Mouse (Mus musculus) spleen, postnatal 36 days (tissue): ENCODE results near the gene Dohh.

Experiments
- DNase-seq, 2 experiments: peaks; one replicate each; pipeline ENCODE4 v3.0.0; 2022; ENCODE audit warnings: low spot score in 2 of 2, mixed read lengths in 1 of 2

Dohh gene

DNA sequence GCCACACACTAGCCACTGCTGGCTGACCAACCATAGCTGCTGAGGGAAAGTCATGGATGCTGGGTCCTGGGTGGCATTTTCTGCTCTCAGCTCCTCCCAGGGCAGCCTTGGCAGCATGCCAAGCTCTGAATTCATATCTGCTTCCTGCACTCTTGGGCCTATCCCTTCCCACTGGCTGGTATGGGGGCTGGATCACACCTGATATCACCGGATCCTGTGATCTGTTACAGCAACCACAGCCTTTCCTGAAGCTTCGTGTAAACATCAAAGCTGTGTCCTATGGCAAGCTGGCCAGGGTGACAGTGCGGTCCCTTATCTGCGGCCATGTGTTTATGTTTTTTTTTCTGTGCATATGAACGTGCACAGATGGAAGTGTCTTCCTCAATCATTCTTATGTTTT, 2.2 kb upstream of the Dohh start:
- DNase-seq = peak; percentile 74 to 88

DNA sequence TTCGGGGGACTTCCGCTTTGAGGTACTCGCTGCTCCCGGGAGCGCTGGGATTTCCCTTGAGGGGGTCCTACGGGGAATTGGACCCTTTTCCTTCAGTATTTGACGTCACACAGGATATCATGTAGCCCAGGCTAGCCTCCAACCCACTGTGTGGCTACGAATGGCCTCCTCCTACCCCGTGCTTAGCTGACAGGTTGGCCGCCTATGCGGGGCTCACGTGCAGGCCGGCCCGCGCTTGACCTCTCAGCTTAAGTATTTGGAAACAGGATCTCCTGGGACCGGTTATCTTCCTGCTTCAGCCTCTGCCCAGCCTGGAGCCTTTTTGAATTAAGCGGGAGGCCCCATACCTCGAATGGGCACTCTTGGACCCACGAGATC, 366 bp downstream of the Dohh start:
- no peak for DNase-seq

- no peak for DNase-seq
Observed at GRCm38 (mm10) chr10:81385603-81386306, 1.5 kb downstream of the Dohh start.

DNA sequence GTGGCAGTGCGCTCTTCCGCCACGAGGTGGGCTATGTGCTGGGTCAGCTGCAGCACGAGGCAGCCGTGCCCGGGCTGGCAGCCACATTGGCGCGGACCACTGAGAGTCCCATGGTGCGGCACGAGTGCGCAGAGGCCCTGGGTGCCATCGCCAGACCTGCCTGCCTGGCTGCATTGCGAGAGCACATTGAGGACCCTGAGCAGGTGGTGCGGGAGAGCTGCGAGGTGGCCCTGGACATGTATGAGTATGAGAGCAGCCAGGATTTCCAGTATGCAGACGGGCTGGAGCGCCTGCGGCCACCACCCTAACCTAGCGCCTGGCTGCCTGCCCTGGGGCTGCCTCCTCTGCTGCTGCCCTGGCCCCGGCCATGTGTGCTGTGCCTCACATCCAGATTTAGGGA, 3.5 kb downstream of the Dohh start:
- no peak for DNase-seq

DNA sequence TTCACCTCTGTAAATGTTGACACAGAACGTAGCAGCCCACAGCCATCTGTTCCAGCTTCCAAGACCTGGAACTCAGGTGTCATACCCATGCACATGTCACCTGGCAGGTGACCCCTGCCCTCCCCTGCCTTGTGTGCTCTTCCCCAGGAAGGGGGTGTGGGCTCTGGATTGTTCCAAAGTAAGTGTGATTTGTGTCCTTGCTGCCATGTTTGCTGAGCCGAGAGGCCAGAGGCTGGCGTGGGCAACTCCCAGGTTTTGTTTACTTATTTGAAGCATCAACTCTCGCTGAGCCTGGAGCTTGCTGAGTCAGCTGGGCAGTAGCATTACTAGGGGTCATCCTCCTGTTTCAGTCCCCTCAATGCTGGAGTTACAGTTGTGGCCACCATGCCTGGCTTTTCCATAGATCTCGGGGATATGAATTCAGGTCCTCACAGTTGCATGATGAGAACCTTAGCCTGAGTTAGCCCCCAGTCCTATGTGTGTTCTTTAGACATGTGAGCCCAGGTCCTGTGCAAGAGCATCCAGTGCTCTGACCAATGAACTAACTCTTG, 4.4 kb downstream of the Dohh start, which contains the start of gene Gm48552:
Gm48552 (plus strand) TSS at position 501 of the 551 bp plus-strand sequence.
- no peak for DNase-seq

- no peak for DNase-seq
Observed at GRCm38 (mm10) chr10:81389373-81389772, 5.1 kb downstream of the Dohh start.

DNA sequence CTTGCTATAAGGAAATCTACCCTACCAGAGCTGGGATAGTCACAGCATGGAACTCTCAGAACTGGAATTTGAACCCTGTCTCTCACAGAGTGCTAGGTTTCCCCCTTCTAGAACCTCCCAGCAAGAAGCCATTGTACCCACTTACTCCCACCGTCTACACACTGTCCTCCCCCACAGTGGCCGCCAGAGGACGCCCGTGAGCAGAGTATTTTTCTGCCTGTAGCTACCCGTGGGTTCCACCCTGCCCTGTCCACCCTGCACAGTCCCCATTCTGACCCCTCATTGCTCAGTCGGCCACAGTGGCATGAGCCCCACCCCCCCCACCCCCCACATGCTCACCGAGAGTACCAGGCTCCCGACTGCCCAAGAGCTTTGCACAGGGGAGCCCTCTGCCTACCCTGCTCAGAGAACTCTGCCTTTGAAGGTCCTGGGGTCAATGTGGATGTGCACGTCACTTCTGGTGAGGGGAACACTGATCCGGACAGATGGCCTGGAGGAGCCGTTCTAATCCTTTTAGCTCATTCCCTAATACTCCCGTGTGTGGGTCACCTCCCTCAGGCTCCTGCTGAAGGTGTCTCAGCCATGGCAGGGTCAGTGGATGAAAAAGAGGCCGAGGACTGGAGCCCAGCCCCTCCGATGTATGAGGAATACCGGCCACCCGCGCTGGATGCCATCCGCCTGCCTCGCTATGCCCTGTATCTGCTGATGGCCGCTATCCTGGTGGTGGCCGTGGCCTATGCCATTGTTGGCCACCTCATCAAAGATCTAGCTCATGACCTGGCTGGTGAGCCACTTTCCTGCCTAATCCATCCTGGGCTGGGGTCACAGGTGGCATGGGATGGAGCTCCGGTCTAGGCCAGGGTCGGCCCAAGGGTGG, 5.8 kb downstream of the Dohh start:
- peak; percentile 59 to 71 for DNase-seq

GRCm38 (mm10) chr10:81390678-81390965, 6.4 kb downstream of the Dohh start:
- no peak for DNase-seq

DNA sequence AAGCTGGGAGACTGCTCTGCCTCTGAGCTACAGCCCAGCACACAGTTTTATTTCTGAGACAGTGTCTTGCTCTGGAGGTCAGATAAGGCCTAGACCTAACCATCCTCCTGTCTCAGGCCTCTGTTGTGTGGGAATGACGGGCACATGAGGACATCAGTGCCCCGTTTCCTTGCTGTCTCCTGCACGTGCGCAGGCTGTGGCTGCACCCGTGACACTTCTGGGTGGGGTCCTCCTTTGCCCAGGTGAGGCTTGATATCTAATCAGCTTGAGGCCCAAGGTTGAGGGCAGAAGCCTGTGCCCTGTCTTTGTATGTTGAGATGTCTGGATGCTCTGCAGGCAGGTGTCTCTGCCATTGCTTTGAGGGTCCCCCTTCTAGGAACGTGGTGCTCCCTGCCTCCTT, 8.0 kb downstream of the Dohh start:
- no peak for DNase-seq

- DNase-seq = no peak
Observed at GRCm38 (mm10) chr10:81392781-81393185, 8.6 kb downstream of the Dohh start, which contains the start of gene Smim24. Gene Smim24, plus strand, starts transcription at chr10:81393051.

GRCm38 (mm10) chr10:81393456-81394063, 9.3 kb downstream of the Dohh start:
- no peak for DNase-seq

GRCm38 (mm10) chr10:81395127-81395526, 10.9 kb downstream of the Dohh start:
- DNase-seq = peak; percentile 51 to 63

GRCm38 (mm10) chr10:81395865-81396264, 11.6 kb downstream of the Dohh start:
- DNase-seq = no peak

DNA sequence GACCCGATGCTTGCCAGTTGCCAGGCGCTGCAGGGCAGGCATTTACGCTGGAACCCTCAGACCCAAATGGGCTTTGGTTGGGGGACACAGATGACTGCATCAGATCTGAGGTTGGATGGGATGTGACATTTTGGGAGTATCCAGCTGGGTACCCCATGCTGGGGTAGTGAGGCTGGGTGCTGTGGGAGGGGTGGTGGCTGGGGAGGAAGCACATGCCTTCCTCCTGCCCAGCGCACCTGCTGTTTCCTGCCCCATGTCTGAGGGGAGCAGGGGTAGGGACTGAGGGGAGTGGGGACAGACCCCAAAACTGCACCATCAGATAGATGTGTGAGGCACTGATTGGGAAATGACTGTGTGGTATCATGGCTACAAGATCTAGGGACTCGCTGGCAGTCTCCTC, 12.5 kb downstream of the Dohh start:
- no peak for DNase-seq

DNA sequence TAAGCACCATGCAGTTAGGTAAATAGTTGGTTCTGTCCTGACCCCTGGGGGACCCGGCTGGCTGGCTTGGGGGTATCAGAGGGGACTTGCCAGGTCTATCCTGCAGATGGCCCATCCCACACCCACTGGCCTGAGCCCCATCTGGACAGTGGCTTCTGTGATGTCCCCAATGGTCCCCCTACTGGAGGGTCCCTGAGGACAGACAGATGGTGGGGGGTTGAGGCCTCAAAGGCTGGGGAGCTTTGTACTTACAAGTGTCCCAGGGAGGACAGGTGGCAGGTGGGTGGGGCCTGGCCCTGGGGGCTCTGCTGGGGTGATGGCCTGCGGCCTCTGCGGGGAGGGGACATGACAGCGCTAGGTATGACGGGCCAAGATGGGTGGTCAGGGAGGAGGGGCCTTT, 15.1 kb downstream of the Dohh start:
- no peak for DNase-seq

DNA sequence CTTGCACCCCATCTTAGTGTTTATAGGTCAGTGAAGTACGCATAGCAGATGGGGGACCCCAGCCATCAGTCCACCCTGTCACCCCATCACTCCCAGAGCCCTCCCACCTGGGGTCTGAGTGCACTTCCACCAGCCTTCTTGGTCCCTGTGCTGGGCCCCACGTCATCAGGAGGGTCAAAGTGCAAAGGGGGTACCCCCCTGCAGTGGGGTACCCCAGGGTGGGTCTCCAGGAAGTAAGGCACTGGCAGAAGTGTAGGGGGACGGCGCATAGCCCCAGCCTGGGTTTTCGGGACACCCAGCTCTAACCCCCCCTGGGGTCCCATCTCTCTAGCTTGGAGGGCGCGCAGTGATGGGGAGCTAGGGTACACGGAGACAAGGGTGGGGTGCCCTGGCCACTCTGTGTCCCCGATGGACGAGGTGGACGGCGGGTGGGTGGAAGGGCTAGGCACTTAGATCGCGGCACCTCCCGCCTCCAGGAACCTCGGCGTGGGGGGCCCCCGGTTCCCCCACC, 15.6 kb downstream of the Dohh start:
- no peak for DNase-seq

- DNase-seq = no peak
Observed at GRCm38 (mm10) chr10:81400371-81401204, 16.4 kb downstream of the Dohh start.

GRCm38 (mm10) chr10:81401205-81401520, 16.9 kb downstream of the Dohh start:
- DNase-seq = no peak

- DNase-seq = no peak
Observed at GRCm38 (mm10) chr10:81401521-81402226, 17.4 kb downstream of the Dohh start.

GRCm38 (mm10) chr10:81402227-81402765, 18.1 kb downstream of the Dohh start:
- no peak for DNase-seq

GRCm38 (mm10) chr10:81403511-81403910, 19.3 kb downstream of the Dohh start:
- no peak for DNase-seq
